8 mouse cellular contexts compared by ENCODE assay signal in the genomic region with DNA sequence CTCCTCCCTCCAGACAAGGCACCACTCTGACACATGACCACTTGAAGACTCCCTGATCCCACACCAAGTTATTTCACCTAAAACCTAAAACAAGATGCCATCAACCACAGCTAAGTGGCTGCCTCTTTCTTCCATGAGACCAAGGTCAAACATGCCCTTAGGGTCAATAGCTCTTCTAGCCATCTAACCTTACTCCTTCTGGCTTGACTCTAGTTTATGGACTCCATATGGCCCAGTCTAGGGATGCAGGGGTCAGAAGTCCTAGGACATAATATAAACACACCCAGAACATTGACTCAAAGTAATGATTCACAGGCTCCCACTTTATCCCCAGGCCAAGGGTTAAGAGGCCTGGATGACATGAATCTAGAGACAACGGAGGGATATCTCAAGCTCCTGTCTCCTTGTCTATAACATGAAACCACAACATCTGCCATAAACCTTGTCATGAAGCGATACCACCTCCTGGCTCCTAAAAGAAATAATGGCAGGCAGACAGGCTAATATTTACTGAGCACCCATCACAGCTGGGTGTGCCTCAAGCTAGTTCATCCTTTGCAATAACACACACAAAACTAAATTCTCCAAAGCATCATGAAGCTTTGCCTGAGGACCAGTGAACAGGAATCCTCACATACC.
DNase-seq lines count a peak whose midpoint lies in the region; ATAC-seq and TF ChIP-seq lines count a peak whose summit lies in the region.

No protein-coding gene starts in this region.

- no peak for ATAC-seq in heart, embryonic 15.5 days (replicated peaks; ENCODE audit: insufficient number of reproducible peaks, insufficient read depth, low FRiP score, low read depth)
- no peak for ATAC-seq in limb, embryonic 15.5 days (ENCODE audit: insufficient number of reproducible peaks, low FRiP score, low TSS enrichment, low read depth)
- no peak for ATAC-seq in inflammation-experienced regulatory T-cells, adult 6 months

- H3K4me1 ChIP-seq in heart, embryonic 15.5 days (replicated peaks) = peaks cover 99% of the 10 kb centered on the region
- peaks cover 50% of the 10 kb centered on the region for H3K4me1 ChIP-seq in limb, embryonic 15.5 days
- no peaks in the 10 kb centered on the region for H3K4me1 ChIP-seq in cerebellum, adult 2 months (ENCODE audit: control insufficient read depth, insufficient read depth, low read length)

- peaks cover 10% of the 10 kb centered on the region; the same call in 1 of the 2 replicates for H3K36me3 ChIP-seq in heart, embryonic 15.5 days
- H3K36me3 ChIP-seq in limb, embryonic 15.5 days = peaks cover 23% of the 10 kb centered on the region

- WGBS in heart, embryonic 15.5 days = 67% methylated on average over 2 of the region's 2 CpGs
- 52% methylated on average over 2 of the region's 2 CpGs for WGBS in limb, embryonic 15.5 days
- WGBS in cerebellum, adult 2 months = 94% methylated on average over 2 of the region's 2 CpGs

- peak overlapping the region; percentile 96 for H3K27ac ChIP-seq in heart, embryonic 15.5 days
- peak overlapping the region; percentile 67; the same call in 1 of the 2 replicates for H3K27ac ChIP-seq in limb, embryonic 15.5 days
- no peak overlapping the region for H3K27ac ChIP-seq in cerebellum, adult 2 months (ENCODE audit: insufficient read depth, low read length)

- H3K4me3 ChIP-seq in heart, embryonic 15.5 days = peak overlapping the region; percentile 16
- H3K4me3 ChIP-seq in limb, embryonic 15.5 days = no peak overlapping the region
- no peak overlapping the region for H3K4me3 ChIP-seq in cerebellum, adult 2 months (replicated peaks; ENCODE audit: insufficient read depth, low read depth, low read length)

- H3K27me3 ChIP-seq in heart, embryonic 15.5 days = no peaks in the 10 kb centered on the region
- no peaks in the 10 kb centered on the region for H3K27me3 ChIP-seq in limb, embryonic 15.5 days
- no peaks in the 10 kb centered on the region for H3K27me3 ChIP-seq in cerebellum, adult 2 months (ENCODE audit: control insufficient read depth, insufficient read depth, low read length)

- H3K9me3 ChIP-seq in heart, embryonic 15.5 days (replicated peaks) = no peaks in the 10 kb centered on the region
- no peaks in the 10 kb centered on the region for H3K9me3 ChIP-seq in limb, embryonic 15.5 days

- no peak for TF ChIP-seq POLR2A in cerebellum, adult 2 months (IDR thresholded peaks at IDR 0.05; ENCODE audit: borderline replicate concordance, insufficient read depth, low read length)

- peak overlapping the region; percentile 11 for H3K9ac ChIP-seq in heart, embryonic 15.5 days
- H3K9ac ChIP-seq in limb, embryonic 15.5 days = no peak overlapping the region

- DNase-seq in heart, adult 18-20 months = no peak
- peak; percentile 52 for DNase-seq in ZHBTc4 (ENCODE audit: low read depth, low spot score)
- DNase-seq in embryo, embryonic 9.5 days (ENCODE audit: extremely low spot score) = peak; percentile 51
- no peak for DNase-seq in gastrocnemius, postnatal 25 days
- DNase-seq in cerebellum, adult 2 months = no peak

- H3K4me2 ChIP-seq in heart, embryonic 15.5 days = peak overlapping the region; percentile 51
- no peak overlapping the region for H3K4me2 ChIP-seq in limb, embryonic 15.5 days

- no peak for TF ChIP-seq CTCF in cerebellum, adult 2 months (IDR thresholded peaks at IDR 0.05; ENCODE audit: borderline replicate concordance, insufficient read depth, low read depth, low read length)

Comparison
In these comparisons a context has a peak if more than half of its experiments do, and no peak if none do; other contexts are left out.
1. DNase-seq: peak in ZHBTc4 (single experiment) and embryo, embryonic 9.5 days (single experiment); none in heart, adult 18-20 months (0 of 2), gastrocnemius, postnatal 25 days (single experiment) and cerebellum, adult 2 months (0 of 2).